Mouse (Mus musculus) forebrain, embryonic 10.5 days (tissue): ENCODE measurements around the gene Prl3b1. TPM values are rescaled to one million over a fixed set of nuclear protein-coding genes. Genes with fewer than 3 reads are reported as not detected.

Experiments used
- DNase-seq: peaks from one replicate; pipeline ENCODE4 v3.0.0-alpha.2; 2017; ENCODE audit warnings: low spot score; ENCODE audit errors: extremely low spot score
- H3K27ac ChIP-seq: fragments of 300-500 bp; sonication (generic); 2 replicates; pipeline ENCODE4 v1.5.1; 2016; ENCODE audit warnings: mild to moderate bottlenecking
- H3K27me3 ChIP-seq: fragments of 300-500 bp; sonication (generic); 2 replicates; pipeline ENCODE4 v1.6.1; 2016; ENCODE audit warnings: mild to moderate bottlenecking; ENCODE audit not compliant: poor library complexity, severe bottlenecking
- H3K36me3 ChIP-seq: fragments of 300-500 bp; sonication (generic); replicated peaks from 2 replicates; pipeline ENCODE4 v1.6.1; 2016; ENCODE audit warnings: mild to moderate bottlenecking, moderate library complexity
- H3K4me1 ChIP-seq: fragments of 300-500 bp; sonication (generic); 2 replicates; pipeline ENCODE4 v1.6.1; 2016
- H3K4me3 ChIP-seq: fragments of 300-500 bp; sonication (generic); 2 replicates; pipeline ENCODE4 v1.5.1; 2016; ENCODE audit warnings: mild to moderate bottlenecking, moderate library complexity
- H3K9me3 ChIP-seq: fragments of 300-500 bp; sonication (generic); 2 replicates; pipeline ENCODE4 v1.6.1; 2016; ENCODE audit warnings: mild to moderate bottlenecking, moderate library complexity
- WGBS: fragments of 180-500 bp; shearing (Covaris S2); methylation state at CpG from one replicate; pipeline ENCODE4 v1.1.7; 2016; 5-methylcytosine and 5-hydroxymethylcytosine counted together
- polyA plus RNA-seq: library from polyadenylated mRNA; unstranded; fragments of >200 nt; fragmentation: Nextera tagmentation; extraction: Ambion mirVana; gene quantifications from 2 replicates; pipeline ENCODE4 v1.2.1, GENCODE M21; 2016

Prl3b1 gene
- polyA plus RNA-seq, result 1.3 and 1.7 TPM in 2 replicates

DNA sequence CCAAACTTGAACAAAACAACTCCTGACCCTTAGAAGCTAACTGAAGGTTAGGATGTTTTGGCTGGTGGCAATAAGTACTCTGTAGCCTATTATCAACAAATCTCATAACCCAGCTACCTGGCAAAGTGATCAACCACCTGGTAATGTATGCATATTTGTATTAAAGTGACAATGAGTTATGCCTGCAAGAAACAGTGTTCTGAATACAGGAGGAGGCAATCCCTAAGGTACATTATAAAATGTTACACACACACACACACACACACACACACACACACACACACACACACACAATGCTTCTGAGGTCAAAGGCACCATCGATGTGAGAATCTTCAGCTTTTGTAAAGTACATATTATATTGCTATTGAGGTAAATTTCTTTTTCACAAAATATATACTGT, at the start of gene Prl3b1:
Gene Prl3b1 (plus strand): TSS at position 301 of the 400 bp plus-strand sequence.
- no peaks in the 10 kb centered on the region for H3K9me3 ChIP-seq
- no peaks in the 10 kb centered on the region for H3K4me1 ChIP-seq
- WGBS, result 95% methylated on average over 1 of the region's 1 CpGs
- H3K27ac ChIP-seq, result no peak within 1 kb of the TSS
- H3K36me3 ChIP-seq, result no peaks in the 10 kb centered on the region
- DNase-seq, result no peak
- H3K4me3 ChIP-seq, result no peak within 1 kb of the TSS
- no peaks in the 10 kb centered on the region for H3K27me3 ChIP-seq

GRCm38 (mm10) chr13:27196359-27196758, 45.3 kb upstream of the Prl3b1 start, which contains the start of gene Prl3c1:
Gene Prl3c1, plus strand, starts transcription at chr13:27196659.
- Histone ChIP-seq H3K27ac (no peak within 1 kb of the TSS), H3K4me1 (no peaks in the 10 kb centered on the region), H3K36me3 (no peaks in the 10 kb centered on the region), H3K4me3 (no peak within 1 kb of the TSS), H3K27me3 (no peaks in the 10 kb centered on the region), H3K9me3 (no peaks in the 10 kb centered on the region; the same call in 1 of the 2 replicates)
- no peak for DNase-seq
- 90% methylated on average over 1 of the region's 1 CpGs for WGBS

DNA sequence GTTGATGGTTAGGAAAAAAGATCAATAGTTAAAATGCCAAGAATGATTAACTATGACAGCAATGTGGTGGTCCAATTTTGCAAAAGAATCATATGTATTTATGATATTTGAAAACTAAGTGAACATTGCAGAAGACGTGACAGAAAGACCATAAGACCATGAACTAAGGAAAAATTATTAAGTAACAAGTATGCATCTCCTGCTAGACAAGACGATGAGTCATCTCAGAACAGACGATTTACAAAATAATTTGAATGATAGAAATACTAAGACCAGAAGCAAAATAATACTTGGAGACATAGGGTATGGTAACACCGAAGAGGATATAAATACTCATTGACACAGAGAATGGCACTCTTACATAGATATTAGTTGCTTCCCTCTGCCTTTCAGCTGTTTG, 17.5 kb downstream of the Prl3b1 start, which contains the start of gene Prl3a1:
Gene Prl3a1 (plus strand): TSS at position 301 of the 400 bp plus-strand sequence.
- 95% methylated on average over 4 of the region's 4 CpGs for WGBS
- no peaks in the 10 kb centered on the region for H3K36me3 ChIP-seq
- DNase-seq, result no peak
- H3K9me3 ChIP-seq, result no peaks in the 10 kb centered on the region
- no peaks in the 10 kb centered on the region for H3K27me3 ChIP-seq
- H3K4me3 ChIP-seq, result no peak within 1 kb of the TSS
- H3K27ac ChIP-seq, result no peak within 1 kb of the TSS
- H3K4me1 ChIP-seq, result no peaks in the 10 kb centered on the region

Other genes with a start within 250 kb of the Prl3b1 start
- not detected in 2 replicates for gene Prl, start 184.3 kb upstream of the Prl3b1 start, polyA plus RNA-seq
- gene Prl3d1, start 147.7 kb upstream of the Prl3b1 start, polyA plus RNA-seq, result not detected in 2 replicates
- not detected in 2 replicates for gene Prl3d2, start 120.1 kb upstream of the Prl3b1 start, polyA plus RNA-seq
- not detected in 2 replicates for gene Prl3d3, start 85.1 kb upstream of the Prl3b1 start, polyA plus RNA-seq
- not detected in 2 replicates for gene Prl3c1, start 45.2 kb upstream of the Prl3b1 start, polyA plus RNA-seq
- not detected in 2 replicates for gene Prl3a1, start 17.6 kb downstream of the Prl3b1 start, polyA plus RNA-seq
- not detected in 2 replicates for gene Prl6a1, start 70.8 kb downstream of the Prl3b1 start, polyA plus RNA-seq
- gene Prl8a2, start 103.8 kb downstream of the Prl3b1 start, polyA plus RNA-seq, result not detected in 2 replicates
- not detected in 2 replicates for gene Prl2b1, start 149.0 kb downstream of the Prl3b1 start, polyA plus RNA-seq
- gene Prl8a6, start 196.8 kb downstream of the Prl3b1 start, polyA plus RNA-seq, result not detected in 2 replicates